Comparison of ENCODE assay signal across 9 mouse cellular contexts in genomic region chr13:19236340-19236739, GRCm38 (mm10).
DNase-seq lines count a peak whose midpoint lies in the region; ATAC-seq and TF ChIP-seq lines count a peak whose summit lies in the region.
"Had no signal": no experiment of that assay in that cellular context is flagged by ENCODE, and none has a peak within 500 bp of the region (broad histone marks: within the 10 kb centered on the region; RNA-seq: fewer than 3 reads in every experiment).

No protein-coding gene starts in this region.

- TF ChIP-seq POLR2A in bone marrow, adult 2 months (IDR thresholded peaks at IDR 0.05; ENCODE audit: borderline replicate concordance, control insufficient read depth, low read depth, low read length): no peak

- H3K9me3 ChIP-seq in heart, postnatal 0 days (replicated peaks; ENCODE audit: control insufficient read depth, low read length): no peaks in the 10 kb centered on the region
- H3K9me3 ChIP-seq in heart, embryonic 12.5 days (replicated peaks): no peaks in the 10 kb centered on the region
- H3K9me3 ChIP-seq: liver, embryonic 15.5 days had no signal

- H3K27me3 ChIP-seq in heart, postnatal 0 days (ENCODE audit: control insufficient read depth, insufficient read depth, low read length): no peaks in the 10 kb centered on the region
- H3K27me3 ChIP-seq in heart, embryonic 12.5 days (replicated peaks): no peaks in the 10 kb centered on the region
- H3K27me3 ChIP-seq: liver, embryonic 15.5 days had no signal

- intact Hi-C loops in heart, postnatal 25 days (cut with DNase I): no loop called here

- H3K4me1 ChIP-seq in heart, postnatal 0 days (ENCODE audit: control insufficient read depth, insufficient read depth): no peaks in the 10 kb centered on the region
- H3K4me1 ChIP-seq in heart, embryonic 12.5 days (replicated peaks): no peaks in the 10 kb centered on the region
- no peaks in the 10 kb centered on the region; the same call in 1 of the 2 replicates for H3K4me1 ChIP-seq in bone marrow, adult 2 months (ENCODE audit: control insufficient read depth, insufficient read depth, low read length)

- H3K9ac ChIP-seq in heart, postnatal 0 days (replicated peaks; ENCODE audit: low read depth, low read length): no peak overlapping the region
- H3K9ac ChIP-seq in heart, embryonic 12.5 days: no peak overlapping the region
- H3K9ac ChIP-seq: liver, embryonic 15.5 days had no signal

- no peaks in the 10 kb centered on the region for H3K36me3 ChIP-seq in heart, postnatal 0 days (replicated peaks; ENCODE audit: control insufficient read depth, insufficient read depth, low read length)
- no peaks in the 10 kb centered on the region for H3K36me3 ChIP-seq in heart, embryonic 12.5 days
- H3K36me3 ChIP-seq: liver, embryonic 15.5 days had no signal

- TF ChIP-seq CTCF in heart, postnatal 0 days (IDR thresholded peaks at IDR 0.05; ENCODE audit: low read depth): peak; percentile 29; the same call in 1 of the 2 replicates
- TF ChIP-seq CTCF in bone marrow, adult 2 months (IDR thresholded peaks at IDR 0.05; ENCODE audit: control insufficient read depth, insufficient read depth, low read length): peak; percentile 50

- no peak for DNase-seq in heart, postnatal 0 days (ENCODE audit: low spot score)
- peak; percentile 5 to 10 for DNase-seq in B cell, adult 2 months
- peak; percentile 12 for DNase-seq in kidney, postnatal 14 days
- DNase-seq in lung, postnatal 10 days: peak; percentile 49
- DNase-seq in thymus, postnatal 4 days: peak; percentile 62
- DNase-seq in heart, postnatal 25 days (ENCODE audit: low spot score): no peak

- H3K4me3 ChIP-seq in heart, postnatal 0 days (ENCODE audit: low read depth, low read length): no peak overlapping the region
- H3K4me3 ChIP-seq in heart, embryonic 12.5 days: no peak overlapping the region
- H3K4me3 ChIP-seq in bone marrow, adult 2 months (replicated peaks; ENCODE audit: control insufficient read depth, low read depth, low read length): no peak overlapping the region
- H3K4me3 ChIP-seq: liver, embryonic 15.5 days had no signal

- TF ChIP-seq EP300 in heart, postnatal 0 days (IDR thresholded peaks at IDR 0.05; ENCODE audit: low read depth): no peak

- no peak overlapping the region for H3K4me2 ChIP-seq in heart, postnatal 0 days (ENCODE audit: low read depth, low read length)
- H3K4me2 ChIP-seq in heart, embryonic 12.5 days: no peak overlapping the region
- H3K4me2 ChIP-seq: liver, embryonic 15.5 days had no signal

- no peak overlapping the region for H3K27ac ChIP-seq in heart, postnatal 0 days (ENCODE audit: low read depth)
- no peak overlapping the region for H3K27ac ChIP-seq in heart, embryonic 12.5 days (ENCODE audit: poor library complexity, severe bottlenecking)
- no peak overlapping the region for H3K27ac ChIP-seq in bone marrow, adult 2 months (ENCODE audit: control insufficient read depth, insufficient read depth, low read depth, low read length, poor library complexity)
- H3K27ac ChIP-seq: liver, embryonic 15.5 days had no signal

- ATAC-seq in heart, postnatal 0 days (ENCODE audit: insufficient read depth, low read depth): no peak
- ATAC-seq in heart, embryonic 12.5 days (ENCODE audit: insufficient number of reproducible peaks, low FRiP score): no peak

Comparison
In these comparisons a context has a peak if more than half of its experiments do, and no peak if none do; other contexts are left out.
1. DNase-seq: peak in B cell, adult 2 months (2 of 2), kidney, postnatal 14 days (single experiment), lung, postnatal 10 days (single experiment) and thymus, postnatal 4 days (single experiment); none in heart, postnatal 0 days (single experiment) and heart, postnatal 25 days (single experiment).